Mouse (Mus musculus): ENCODE results near the gene Cmtm3. TPM values are rescaled to one million over a fixed set of nuclear protein-coding genes. Genes with fewer than 3 reads are reported as not detected.

Gene Cmtm3
- polyA plus RNA-seq, 1 experiment from 2014 or later: 84.6 TPM

- Histone ChIP-seq H3K4me2 (ENCODE audit: low read depth) (no peak overlapping the region), H3K36me3 (ENCODE audit: control insufficient read depth, insufficient read depth, low read length) (no peaks in the 10 kb centered on the region), H3K27ac (ENCODE audit: low read depth, low read length) (no peak overlapping the region), H3K4me3 (ENCODE audit: low read depth, low read length) (no peak overlapping the region), H3K9me3 (ENCODE audit: control insufficient read depth, low read length) (no peaks in the 10 kb centered on the region), H3K9ac (ENCODE audit: low read length) (no peak overlapping the region), H3K27me3 (ENCODE audit: control insufficient read depth, insufficient read depth, low read length) (no peaks in the 10 kb centered on the region), H3K4me1 (ENCODE audit: control insufficient read depth, insufficient read depth, low read length) (no peaks in the 10 kb centered on the region)
- ATAC-seq (ENCODE audit: insufficient read depth, low FRiP score, low TSS enrichment) (no peak), DNase-seq (ENCODE audit: low spot score) (no peak)
- WGBS: 93% methylated on average over 13 of the region's 13 CpGs
Observed at GRCm38 (mm10) chr8:104350047-104350446, 10.8 kb downstream of the Cmtm3 start.

DNA sequence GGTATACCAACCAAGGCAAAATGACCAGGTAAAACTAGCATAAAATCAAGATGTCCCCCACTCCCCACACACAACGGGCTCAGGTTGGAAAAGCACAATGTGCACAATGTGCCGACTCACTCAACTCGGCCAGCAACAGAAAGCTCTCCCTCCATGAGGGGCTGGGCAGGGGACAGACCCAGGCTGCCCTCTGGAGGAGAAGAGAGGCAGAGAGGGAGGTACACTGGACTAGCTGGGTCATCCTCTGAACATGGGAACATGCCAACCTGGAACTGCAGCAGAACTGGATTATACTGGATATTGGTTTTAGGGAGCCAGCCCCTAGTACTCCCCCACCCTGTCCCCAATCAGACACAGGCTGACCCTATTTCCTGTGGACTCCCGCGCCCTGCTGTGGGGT, 14.0 kb downstream of the Cmtm3 start:
- 0 out of 2 replicates have a peak, but pooled peaks cover 2% of the 10 kb centered on the region for H3K36me3 ChIP-seq (ENCODE audit: control insufficient read depth, insufficient read depth, low read length)
- no peaks in the 10 kb centered on the region for H3K4me1 ChIP-seq (ENCODE audit: control insufficient read depth, insufficient read depth, low read length)
- no peak overlapping the region for H3K9ac ChIP-seq (ENCODE audit: low read length)
- no peak for DNase-seq (ENCODE audit: low spot score)
- no peak overlapping the region for H3K4me3 ChIP-seq (ENCODE audit: low read depth, low read length)
- H3K27me3 ChIP-seq (ENCODE audit: control insufficient read depth, insufficient read depth, low read length): no peaks in the 10 kb centered on the region
- H3K4me2 ChIP-seq (ENCODE audit: low read depth): no peak overlapping the region
- H3K27ac ChIP-seq (ENCODE audit: low read depth, low read length): no peak overlapping the region
- peak; percentile 31; the same call in 1 of the 2 replicates for ATAC-seq (ENCODE audit: insufficient read depth, low FRiP score, low TSS enrichment)
- WGBS: 58% methylated on average over 5 of the region's 5 CpGs
- H3K9me3 ChIP-seq (ENCODE audit: control insufficient read depth, low read length): no peaks in the 10 kb centered on the region

DNA sequence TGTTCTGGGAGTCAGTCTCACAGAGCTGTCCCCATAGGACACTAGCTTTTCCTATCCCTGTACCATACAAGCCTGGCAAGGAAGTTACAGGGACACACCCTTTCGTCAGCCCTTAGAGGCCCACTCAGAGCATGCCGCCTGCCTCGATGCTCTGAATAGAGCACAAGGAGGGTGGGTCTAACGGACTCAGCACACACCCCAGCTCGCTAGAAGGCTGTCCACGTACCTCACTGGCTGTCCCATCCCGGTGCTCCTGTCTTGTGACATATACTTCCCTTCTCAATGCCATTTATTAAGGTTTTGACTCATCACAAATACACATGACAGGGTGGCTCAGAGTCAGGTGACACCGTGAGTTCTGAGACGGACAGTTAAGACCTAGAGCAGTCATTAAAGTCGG, 15.3 kb downstream of the Cmtm3 start:
- no peak overlapping the region for H3K4me3 ChIP-seq (ENCODE audit: low read depth, low read length)
- no peaks in the 10 kb centered on the region for H3K9me3 ChIP-seq (ENCODE audit: control insufficient read depth, low read length)
- H3K36me3 ChIP-seq (ENCODE audit: control insufficient read depth, insufficient read depth, low read length): 0 out of 2 replicates have a peak, but pooled peaks cover 2% of the 10 kb centered on the region
- H3K27ac ChIP-seq (ENCODE audit: low read depth, low read length): no peak overlapping the region
- DNase-seq (ENCODE audit: low spot score) (no peak), ATAC-seq (ENCODE audit: insufficient read depth, low FRiP score, low TSS enrichment) (no peak)
- no peaks in the 10 kb centered on the region for H3K27me3 ChIP-seq (ENCODE audit: control insufficient read depth, insufficient read depth, low read length)
- H3K4me2 ChIP-seq (ENCODE audit: low read depth): no peak overlapping the region
- H3K9ac ChIP-seq (ENCODE audit: low read length): no peak overlapping the region
- no peaks in the 10 kb centered on the region for H3K4me1 ChIP-seq (ENCODE audit: control insufficient read depth, insufficient read depth, low read length)
- 91% methylated on average over 10 of the region's 10 CpGs for WGBS

DNA sequence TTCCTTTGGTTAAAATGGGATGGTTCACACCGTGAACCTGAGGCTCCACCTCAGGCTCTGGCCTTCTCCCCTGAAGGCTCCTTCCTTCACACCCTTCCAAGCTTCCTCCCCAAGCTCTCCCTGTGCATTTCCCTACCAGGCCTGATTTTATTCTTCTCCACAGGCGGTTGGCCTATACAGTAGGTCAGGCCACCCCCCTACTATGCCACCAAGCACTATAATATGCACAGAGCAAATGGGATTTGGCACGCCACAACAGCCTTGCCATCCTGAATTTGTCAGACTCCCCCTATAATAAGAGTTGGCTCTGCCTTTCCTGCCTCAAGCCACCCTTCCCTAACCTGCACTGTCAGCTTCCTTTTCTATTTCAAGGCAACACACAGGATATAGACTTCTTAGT, 19.4 kb downstream of the Cmtm3 start:
- Histone ChIP-seq H3K4me1 (ENCODE audit: control insufficient read depth, insufficient read depth, low read length) (no peaks in the 10 kb centered on the region), H3K9me3 (ENCODE audit: control insufficient read depth, low read length) (no peaks in the 10 kb centered on the region), H3K27ac (ENCODE audit: low read depth, low read length) (no peak overlapping the region), H3K4me2 (ENCODE audit: low read depth) (no peak overlapping the region), H3K9ac (ENCODE audit: low read length) (no peak overlapping the region), H3K4me3 (ENCODE audit: low read depth, low read length) (no peak overlapping the region), H3K27me3 (ENCODE audit: control insufficient read depth, insufficient read depth, low read length) (no peaks in the 10 kb centered on the region), H3K36me3 (ENCODE audit: control insufficient read depth, insufficient read depth, low read length) (0 out of 2 replicates have a peak, but pooled peaks cover 2% of the 10 kb centered on the region)
- no peak for DNase-seq (ENCODE audit: low spot score)
- 90% methylated on average over 3 of the region's 3 CpGs for WGBS
- ATAC-seq (ENCODE audit: insufficient read depth, low FRiP score, low TSS enrichment): no peak

DNA sequence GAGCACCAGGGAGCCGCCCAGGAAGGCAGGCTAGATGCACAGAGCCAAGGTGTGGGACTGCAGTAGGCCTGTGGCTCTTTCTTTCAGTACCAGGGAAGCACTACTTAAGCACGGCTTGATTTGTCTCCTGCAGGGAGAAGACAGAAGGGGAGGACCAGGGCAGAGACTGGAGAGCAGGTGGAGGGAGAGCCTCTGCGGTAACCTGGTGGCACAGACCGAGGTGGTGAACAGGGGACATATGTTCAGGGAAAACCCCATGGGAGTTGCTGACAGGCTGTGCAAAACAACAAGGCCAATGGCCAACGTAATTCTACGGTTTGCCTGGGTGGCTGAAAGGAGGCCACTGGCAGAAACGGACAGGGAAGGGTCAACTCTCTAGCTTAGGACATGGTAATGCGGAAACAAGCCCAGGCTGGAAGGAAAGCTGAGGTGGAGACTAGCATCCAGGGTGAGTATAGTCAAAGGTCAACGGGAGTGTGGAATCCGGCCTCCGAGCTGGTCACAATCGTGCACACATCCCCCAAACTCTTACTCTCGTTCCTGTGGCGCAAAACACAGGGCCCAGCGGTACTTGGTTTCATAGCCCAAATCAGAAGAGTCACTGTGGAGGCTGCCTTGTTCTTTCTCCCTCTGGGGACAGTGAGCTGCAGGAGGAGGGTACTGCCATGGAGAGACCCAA, 20.7 kb downstream of the Cmtm3 start:
- Histone ChIP-seq H3K4me3 (ENCODE audit: low read depth, low read length) (no peak overlapping the region), H3K4me1 (ENCODE audit: control insufficient read depth, insufficient read depth, low read length) (no peaks in the 10 kb centered on the region), H3K36me3 (ENCODE audit: control insufficient read depth, insufficient read depth, low read length) (0 out of 2 replicates have a peak, but pooled peaks cover 2% of the 10 kb centered on the region), H3K27ac (ENCODE audit: low read depth, low read length) (no peak overlapping the region), H3K9ac (ENCODE audit: low read length) (no peak overlapping the region), H3K9me3 (ENCODE audit: control insufficient read depth, low read length) (no peaks in the 10 kb centered on the region), H3K4me2 (ENCODE audit: low read depth) (no peak overlapping the region), H3K27me3 (ENCODE audit: control insufficient read depth, insufficient read depth, low read length) (no peaks in the 10 kb centered on the region)
- 78% methylated on average over 15 of the region's 15 CpGs for WGBS
- no peak for ATAC-seq (ENCODE audit: insufficient read depth, low FRiP score, low TSS enrichment)
- DNase-seq (ENCODE audit: low spot score): no peak

DNA sequence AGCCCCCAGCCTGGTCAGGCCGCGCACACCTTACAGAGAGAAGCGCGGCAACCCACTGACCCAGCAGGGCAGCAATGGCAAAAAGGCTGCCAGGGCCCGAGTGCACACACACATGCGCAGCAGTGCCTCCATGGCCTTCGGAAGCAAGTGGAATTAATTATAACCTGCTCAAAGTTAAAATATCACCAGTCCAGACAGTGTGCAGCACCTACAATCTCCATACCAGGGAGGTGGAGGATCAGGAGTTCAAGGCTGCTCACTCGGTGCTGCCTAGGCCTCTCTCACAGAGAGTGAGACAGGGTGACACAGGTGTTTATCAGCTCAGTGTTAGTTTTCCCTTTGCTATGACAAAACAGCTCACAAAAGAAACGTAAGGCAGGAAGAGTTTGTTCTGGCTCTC, 26.5 kb downstream of the Cmtm3 start:
- no peaks in the 10 kb centered on the region for H3K4me1 ChIP-seq (ENCODE audit: control insufficient read depth, insufficient read depth, low read length)
- H3K27me3 ChIP-seq (ENCODE audit: control insufficient read depth, insufficient read depth, low read length): no peaks in the 10 kb centered on the region
- H3K9me3 ChIP-seq (ENCODE audit: control insufficient read depth, low read length): no peaks in the 10 kb centered on the region
- no peaks in the 10 kb centered on the region for H3K36me3 ChIP-seq (ENCODE audit: control insufficient read depth, insufficient read depth, low read length)
- WGBS: 82% methylated on average over 9 of the region's 9 CpGs
- H3K4me2 ChIP-seq (ENCODE audit: low read depth): no peak overlapping the region
- no peak for ATAC-seq (ENCODE audit: insufficient read depth, low FRiP score, low TSS enrichment)
- no peak for DNase-seq (ENCODE audit: low spot score)
- H3K4me3 ChIP-seq (ENCODE audit: low read depth, low read length): no peak overlapping the region
- H3K9ac ChIP-seq (ENCODE audit: low read length): no peak overlapping the region
- H3K27ac ChIP-seq (ENCODE audit: low read depth, low read length): no peak overlapping the region

DNA sequence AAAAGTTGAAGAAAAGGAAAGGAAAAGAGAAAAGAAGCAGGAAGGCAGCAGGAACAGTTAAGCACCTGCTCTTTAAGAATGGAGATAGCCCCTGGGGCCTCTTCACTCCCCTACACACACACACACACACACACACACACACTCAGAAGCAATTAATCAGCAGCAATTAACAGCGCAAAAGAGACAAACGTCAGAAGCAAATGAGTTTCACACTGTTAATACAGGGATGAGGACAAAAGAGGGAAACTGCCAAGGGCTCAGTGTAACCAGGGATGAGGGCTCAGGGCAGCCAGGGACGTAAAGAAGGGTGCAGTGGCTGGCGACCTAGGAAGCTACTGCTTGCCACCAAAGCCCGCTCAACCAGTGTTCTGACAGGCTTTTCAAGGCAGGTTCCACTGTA, 28.2 kb downstream of the Cmtm3 start:
- no peaks in the 10 kb centered on the region for H3K36me3 ChIP-seq (ENCODE audit: control insufficient read depth, insufficient read depth, low read length)
- no peaks in the 10 kb centered on the region for H3K27me3 ChIP-seq (ENCODE audit: control insufficient read depth, insufficient read depth, low read length)
- DNase-seq (ENCODE audit: low spot score): no peak
- no peak overlapping the region for H3K9ac ChIP-seq (ENCODE audit: low read length)
- ATAC-seq (ENCODE audit: insufficient read depth, low FRiP score, low TSS enrichment): peak; percentile 45; the same call in 1 of the 2 replicates
- WGBS: 36% methylated on average over 5 of the region's 5 CpGs
- no peak overlapping the region for H3K4me2 ChIP-seq (ENCODE audit: low read depth)
- no peak overlapping the region for H3K4me3 ChIP-seq (ENCODE audit: low read depth, low read length)
- no peak overlapping the region for H3K27ac ChIP-seq (ENCODE audit: low read depth, low read length)
- H3K4me1 ChIP-seq (ENCODE audit: control insufficient read depth, insufficient read depth, low read length): no peaks in the 10 kb centered on the region
- H3K9me3 ChIP-seq (ENCODE audit: control insufficient read depth, low read length): no peaks in the 10 kb centered on the region

DNA sequence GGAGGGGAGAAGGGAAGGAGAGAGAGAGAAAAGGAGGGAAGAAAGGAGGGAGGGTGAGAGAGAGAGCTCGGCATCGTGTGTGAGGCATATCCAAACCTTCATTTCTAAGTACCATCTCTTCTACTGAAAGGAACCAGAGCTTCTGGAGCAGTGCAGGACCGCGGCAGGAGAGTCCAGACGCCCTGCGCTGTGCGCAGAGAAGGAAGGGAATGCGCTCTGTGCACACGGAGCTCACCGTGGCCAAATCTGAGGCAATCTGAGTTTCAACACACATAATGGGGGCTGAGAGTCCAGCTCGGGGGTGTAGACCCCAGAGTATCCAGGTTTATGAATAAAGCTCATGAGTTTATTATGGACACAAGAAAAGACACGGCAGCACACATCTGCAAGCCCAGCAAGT, 30.4 kb downstream of the Cmtm3 start:
- DNase-seq (ENCODE audit: low spot score): no peak
- no peak overlapping the region for H3K4me2 ChIP-seq (ENCODE audit: low read depth)
- no peaks in the 10 kb centered on the region for H3K36me3 ChIP-seq (ENCODE audit: control insufficient read depth, insufficient read depth, low read length)
- ATAC-seq (ENCODE audit: insufficient read depth, low FRiP score, low TSS enrichment): no peak
- H3K27ac ChIP-seq (ENCODE audit: low read depth, low read length): no peak overlapping the region
- H3K4me3 ChIP-seq (ENCODE audit: low read depth, low read length): no peak overlapping the region
- H3K9me3 ChIP-seq (ENCODE audit: control insufficient read depth, low read length): no peaks in the 10 kb centered on the region
- no peak overlapping the region; the same call in 1 of the 2 replicates for H3K9ac ChIP-seq (ENCODE audit: low read length)
- no peaks in the 10 kb centered on the region for H3K4me1 ChIP-seq (ENCODE audit: control insufficient read depth, insufficient read depth, low read length)
- no peaks in the 10 kb centered on the region for H3K27me3 ChIP-seq (ENCODE audit: control insufficient read depth, insufficient read depth, low read length)
- WGBS: 86% methylated on average over 12 of the region's 12 CpGs

- WGBS: 77% methylated on average over 6 of the region's 6 CpGs
Observed at GRCm38 (mm10) chr8:104370071-104370470, 30.9 kb downstream of the Cmtm3 start.

More at GRCm38 (mm10) chr8:104370071-104370470, 30.9 kb downstream of the Cmtm3 start:
- Histone ChIP-seq H3K9me3 (ENCODE audit: control insufficient read depth, low read length) (no peaks in the 10 kb centered on the region), H3K4me3 (ENCODE audit: low read depth, low read length) (no peak overlapping the region), H3K27ac (ENCODE audit: low read depth, low read length) (no peak overlapping the region), H3K4me1 (ENCODE audit: control insufficient read depth, insufficient read depth, low read length) (no peaks in the 10 kb centered on the region), H3K9ac (ENCODE audit: low read length) (no peak overlapping the region), H3K4me2 (ENCODE audit: low read depth) (no peak overlapping the region), H3K36me3 (ENCODE audit: control insufficient read depth, insufficient read depth, low read length) (no peaks in the 10 kb centered on the region), H3K27me3 (ENCODE audit: control insufficient read depth, insufficient read depth, low read length) (no peaks in the 10 kb centered on the region)
- DNase-seq (ENCODE audit: low spot score) (no peak), ATAC-seq (ENCODE audit: insufficient read depth, low FRiP score, low TSS enrichment) (no peak)
